Mouse (Mus musculus) embryonic fibroblast, embryonic 13.5 days (primary cell): ENCODE data around the gene Ghdc.

Experiments
- CTCF ChIP-seq: IDR thresholded peaks from 2 replicates; pipeline ENCODE4 v1.5.1; 2011; ENCODE audit warnings: mild to moderate bottlenecking, control low read depth, low read length, moderate library complexity, borderline replicate concordance; ENCODE audit not compliant: insufficient read depth
- POLR2A ChIP-seq: IDR thresholded peaks from 2 replicates; pipeline ENCODE4 v1.6.1; 2011; ENCODE audit warnings: low read depth, mild to moderate bottlenecking, control low read depth, low read length, moderate library complexity

DNA sequence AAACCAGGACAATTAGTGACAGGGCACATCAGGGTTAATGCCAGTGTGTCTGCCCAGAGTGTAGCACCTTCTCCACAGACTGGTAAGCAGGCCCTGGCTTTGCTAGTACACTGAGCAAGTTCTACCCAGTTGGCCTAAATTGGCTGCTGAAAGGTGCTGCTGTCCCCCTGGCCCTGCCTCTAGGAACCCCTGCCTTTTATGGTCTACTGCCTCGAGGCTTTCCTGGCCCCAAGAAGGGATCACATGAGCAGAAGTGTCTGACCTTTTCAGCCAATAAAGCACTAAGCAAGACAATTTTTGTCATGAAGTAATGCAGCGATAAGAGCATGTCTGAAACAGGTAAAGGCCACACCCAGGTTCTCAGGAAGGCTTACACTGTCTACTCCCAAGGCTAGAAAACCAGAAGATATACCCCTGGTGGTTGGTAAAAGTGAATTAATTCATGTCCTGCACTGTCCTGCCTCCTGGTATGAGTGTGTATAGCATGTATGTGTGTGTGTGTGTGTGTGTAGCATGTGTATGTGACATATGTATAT, 48.2 kb downstream of the Ghdc start:
- no peak for TF ChIP-seq CTCF
- TF ChIP-seq POLR2A = no peak
